Mouse (Mus musculus): ENCODE measurements around the gene Havcr2. TPM values are rescaled to one million over a fixed set of nuclear protein-coding genes. Genes with fewer than 3 reads are reported as not detected.
A peak's percentile ranks its signal among the peaks of the same experiment; 100 is the strongest.

Gene Havcr2
- polyA plus RNA-seq, 1 experiment, result 0.12 TPM

DNA sequence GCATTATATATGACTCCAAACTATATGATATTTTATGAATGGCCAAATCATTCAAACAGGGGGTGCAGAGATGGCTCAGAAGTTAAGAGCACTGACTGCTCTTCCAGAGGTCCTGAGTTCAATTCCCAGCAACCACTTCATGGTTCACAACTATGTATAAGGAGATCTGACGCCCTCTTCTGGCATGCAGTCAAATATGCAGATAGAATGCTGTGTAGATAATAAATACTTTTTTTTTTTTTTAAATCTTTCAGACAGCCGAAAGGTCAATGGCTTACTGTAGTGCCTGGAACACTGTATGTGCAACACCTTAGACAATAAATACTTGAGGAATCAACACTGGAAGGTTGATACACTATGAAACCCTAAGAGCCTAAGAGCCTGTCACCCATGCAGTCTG is 24.6 kb upstream of the Havcr2 start:
- Histone ChIP-seq H3K36me3 (ENCODE audit: control insufficient read depth, insufficient read depth, low read length) (no peaks in the 10 kb centered on the region), H3K27me3 (ENCODE audit: control insufficient read depth, insufficient read depth, low read length) (no peaks in the 10 kb centered on the region), H3K4me1 (ENCODE audit: control insufficient read depth, insufficient read depth, low read length) (no peaks in the 10 kb centered on the region), H3K4me3 (ENCODE audit: control insufficient read depth, low read depth, low read length) (no peak overlapping the region), H3K27ac (ENCODE audit: control insufficient read depth, insufficient read depth, low read depth, low read length) (no peak overlapping the region)
- TF ChIP-seq CTCF (IDR thresholded peaks at IDR 0.05; ENCODE audit: control insufficient read depth, insufficient read depth, insufficient replicate concordance, low read depth, low read length) (no peak), POLR2A (IDR thresholded peaks at IDR 0.05; ENCODE audit: control insufficient read depth, low read depth, low read length) (no peak)

DNA sequence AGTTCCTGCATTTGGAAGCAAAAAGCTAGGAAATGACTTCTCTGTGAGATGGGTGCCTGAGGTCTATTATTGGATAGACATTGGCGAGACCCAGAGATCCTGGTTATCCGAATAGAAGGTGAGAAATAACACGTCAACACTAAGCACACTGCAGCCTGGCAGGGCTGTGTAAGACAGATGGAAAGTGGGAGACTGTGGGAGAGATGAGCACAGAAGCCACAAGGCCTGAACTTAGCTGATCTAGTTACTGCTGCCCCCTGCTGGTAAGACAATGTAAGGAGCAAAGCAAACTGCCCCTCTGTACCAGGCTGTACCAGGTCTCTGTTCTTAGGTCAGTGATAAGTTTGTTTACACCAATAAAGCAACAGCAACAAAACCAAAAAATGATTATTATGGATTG is 23.6 kb upstream of the Havcr2 start:
- H3K27me3 ChIP-seq (ENCODE audit: control insufficient read depth, insufficient read depth, low read length), result no peaks in the 10 kb centered on the region
- H3K4me1 ChIP-seq (ENCODE audit: control insufficient read depth, insufficient read depth, low read length), result no peaks in the 10 kb centered on the region; the same call in 1 of the 2 replicates
- peak; percentile 55; the same call in 1 of the 2 replicates for TF ChIP-seq CTCF (IDR thresholded peaks at IDR 0.05; ENCODE audit: control insufficient read depth, insufficient read depth, insufficient replicate concordance, low read depth, low read length)
- no peak for TF ChIP-seq POLR2A (IDR thresholded peaks at IDR 0.05; ENCODE audit: control insufficient read depth, low read depth, low read length)
- H3K4me3 ChIP-seq (ENCODE audit: control insufficient read depth, low read depth, low read length), result no peak overlapping the region
- H3K27ac ChIP-seq (ENCODE audit: control insufficient read depth, insufficient read depth, low read depth, low read length), result no peak overlapping the region
- H3K36me3 ChIP-seq (ENCODE audit: control insufficient read depth, insufficient read depth, low read length), result no peaks in the 10 kb centered on the region

DNA sequence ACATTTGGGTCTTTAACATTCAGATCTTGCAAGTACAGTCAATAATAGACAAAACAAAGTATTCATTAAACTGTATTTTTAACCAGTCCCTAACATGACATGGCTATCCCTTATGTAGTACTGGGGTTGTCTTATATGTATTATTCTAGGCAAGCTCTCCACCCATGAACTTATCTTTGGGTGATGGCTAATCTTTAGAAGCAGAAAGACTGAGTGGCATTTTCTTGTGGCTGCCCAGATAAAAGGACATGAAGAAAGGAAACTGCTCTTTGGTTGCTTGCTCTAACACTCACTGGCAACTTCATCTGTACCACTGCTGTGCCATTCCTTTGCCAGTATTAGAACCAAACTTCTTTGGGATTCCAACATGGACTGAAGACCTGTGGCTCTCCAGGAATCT is 19.4 kb upstream of the Havcr2 start:
- H3K27ac ChIP-seq (ENCODE audit: control insufficient read depth, insufficient read depth, low read depth, low read length), result no peak overlapping the region
- TF ChIP-seq POLR2A (IDR thresholded peaks at IDR 0.05; ENCODE audit: control insufficient read depth, low read depth, low read length) (no peak), CTCF (IDR thresholded peaks at IDR 0.05; ENCODE audit: control insufficient read depth, insufficient read depth, insufficient replicate concordance, low read depth, low read length) (no peak)
- no peaks in the 10 kb centered on the region for H3K27me3 ChIP-seq (ENCODE audit: control insufficient read depth, insufficient read depth, low read length)
- peaks cover under 1% of the 10 kb centered on the region for H3K36me3 ChIP-seq (ENCODE audit: control insufficient read depth, insufficient read depth, low read length)
- H3K4me1 ChIP-seq (ENCODE audit: control insufficient read depth, insufficient read depth, low read length), result peaks cover 2% of the 10 kb centered on the region; the same call in 1 of the 2 replicates
- H3K4me3 ChIP-seq (ENCODE audit: control insufficient read depth, low read depth, low read length), result no peak overlapping the region

DNA sequence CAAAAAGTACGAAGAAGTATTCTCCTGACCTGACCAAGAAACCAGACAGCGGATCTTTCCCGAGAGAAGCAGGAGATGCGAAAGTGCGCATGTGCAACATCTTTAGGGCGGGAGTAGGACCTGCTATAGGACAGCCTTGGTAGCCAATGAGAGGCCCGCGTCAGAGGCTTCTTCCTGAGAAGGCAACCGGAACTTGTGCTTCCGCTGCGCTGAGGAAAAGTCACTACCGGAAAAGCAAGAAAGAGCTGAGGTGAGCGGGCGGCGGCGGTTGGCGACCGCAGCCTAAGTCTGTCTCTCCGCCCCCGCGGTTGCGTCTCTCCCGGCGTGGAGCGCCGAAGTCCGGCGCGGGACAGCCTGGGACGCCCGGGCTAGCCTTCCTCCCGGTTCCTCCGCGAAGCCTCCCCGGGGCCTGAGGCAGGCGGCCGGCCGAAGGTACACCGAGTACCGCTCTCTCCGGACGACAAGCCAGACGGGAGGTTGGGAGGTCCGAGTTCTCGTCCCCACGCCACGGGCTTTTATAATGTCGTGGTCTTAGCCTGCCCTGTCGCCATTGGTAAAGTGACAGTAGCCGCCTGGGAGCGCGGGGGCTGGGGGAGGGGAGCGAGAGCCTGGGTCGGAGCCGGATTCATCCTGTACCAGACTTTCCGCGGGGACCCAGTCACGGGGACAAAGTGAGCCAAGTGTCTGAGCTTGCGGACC is 17.8 kb upstream of the Havcr2 start, which contains the start of gene Med7:
TSS of gene Med7 (plus strand) at position 166 of the 699 bp plus-strand sequence.
- TF ChIP-seq CTCF (IDR thresholded peaks at IDR 0.05; ENCODE audit: control insufficient read depth, insufficient read depth, insufficient replicate concordance, low read depth, low read length) (no peak), POLR2A (IDR thresholded peaks at IDR 0.05; ENCODE audit: control insufficient read depth, low read depth, low read length) (peak; percentile 84; the same call in 1 of the 2 replicates)
- Histone ChIP-seq H3K27ac (ENCODE audit: control insufficient read depth, insufficient read depth, low read depth, low read length) (peak within 1 kb of the TSS; percentile 91), H3K27me3 (ENCODE audit: control insufficient read depth, insufficient read depth, low read length) (no peaks in the 10 kb centered on the region), H3K36me3 (ENCODE audit: control insufficient read depth, insufficient read depth, low read length) (peaks cover 4% of the 10 kb centered on the region), H3K4me1 (ENCODE audit: control insufficient read depth, insufficient read depth, low read length) (peaks cover 2% of the 10 kb centered on the region; the same call in 1 of the 2 replicates), H3K4me3 (ENCODE audit: control insufficient read depth, low read depth, low read length) (peak within 1 kb of the TSS; percentile 99)

DNA sequence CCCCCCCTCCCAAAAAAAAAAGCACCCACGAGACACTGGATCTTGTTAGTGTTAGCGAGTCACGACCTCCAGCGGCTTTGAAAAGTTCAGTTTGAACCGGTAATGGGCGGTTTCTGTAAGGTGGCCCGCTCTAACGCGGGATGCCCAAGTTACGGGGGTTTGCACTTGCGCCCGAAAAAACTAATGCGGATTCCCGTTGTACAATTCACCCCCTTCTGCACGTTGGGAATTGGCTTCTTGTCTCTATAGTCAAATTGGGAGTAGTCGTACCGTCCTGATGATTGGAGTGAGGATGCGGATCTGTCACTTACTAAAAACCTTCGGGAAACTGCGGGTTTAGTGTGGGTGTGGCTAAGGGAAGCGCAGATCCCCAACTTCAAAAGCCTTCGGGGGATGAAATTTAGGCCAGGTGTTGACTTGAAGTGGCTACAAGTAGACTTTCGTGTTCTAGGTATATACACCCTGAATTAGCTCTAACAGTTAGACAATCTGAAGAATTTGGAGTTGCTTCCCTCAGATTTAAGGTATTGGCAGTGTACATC is 17.2 kb upstream of the Havcr2 start:
- H3K36me3 ChIP-seq (ENCODE audit: control insufficient read depth, insufficient read depth, low read length), result peaks cover 4% of the 10 kb centered on the region
- H3K27ac ChIP-seq (ENCODE audit: control insufficient read depth, insufficient read depth, low read depth, low read length), result peak overlapping the region; percentile 91
- peak overlapping the region; percentile 99 for H3K4me3 ChIP-seq (ENCODE audit: control insufficient read depth, low read depth, low read length)
- TF ChIP-seq CTCF (IDR thresholded peaks at IDR 0.05; ENCODE audit: control insufficient read depth, insufficient read depth, insufficient replicate concordance, low read depth, low read length), result no peak
- no peak for TF ChIP-seq POLR2A (IDR thresholded peaks at IDR 0.05; ENCODE audit: control insufficient read depth, low read depth, low read length)
- no peaks in the 10 kb centered on the region for H3K27me3 ChIP-seq (ENCODE audit: control insufficient read depth, insufficient read depth, low read length)
- peaks cover 2% of the 10 kb centered on the region; the same call in 1 of the 2 replicates for H3K4me1 ChIP-seq (ENCODE audit: control insufficient read depth, insufficient read depth, low read length)

DNA sequence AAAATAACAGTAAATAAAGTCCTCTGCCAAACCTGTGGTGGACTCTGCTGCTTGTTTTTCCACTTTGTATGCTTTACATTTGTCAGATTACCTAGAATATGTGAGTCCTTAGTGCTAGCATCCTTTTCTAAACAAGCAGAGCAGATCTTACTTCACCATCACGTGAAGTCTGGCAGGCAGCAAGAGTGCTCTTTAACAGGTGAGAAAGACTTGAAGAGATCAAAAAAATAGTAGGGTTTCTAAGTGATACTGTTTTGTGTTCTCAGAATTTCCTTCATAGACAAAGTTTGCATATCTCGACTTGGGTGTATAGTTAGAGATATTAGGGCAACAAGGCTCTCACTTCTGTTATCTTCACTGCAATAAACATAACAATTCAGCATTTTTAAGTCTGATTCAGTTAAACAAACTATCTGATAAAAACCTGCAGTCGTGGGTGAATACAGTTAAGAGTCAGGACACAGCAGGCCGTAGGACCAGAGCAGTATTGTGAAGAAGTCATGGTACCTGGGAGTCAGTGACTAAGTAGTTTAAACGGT is 15.7 kb upstream of the Havcr2 start:
- Histone ChIP-seq H3K27me3 (ENCODE audit: control insufficient read depth, insufficient read depth, low read length) (no peaks in the 10 kb centered on the region), H3K36me3 (ENCODE audit: control insufficient read depth, insufficient read depth, low read length) (peaks cover 4% of the 10 kb centered on the region)
- no peak for TF ChIP-seq POLR2A (IDR thresholded peaks at IDR 0.05; ENCODE audit: control insufficient read depth, low read depth, low read length)
- no peak for TF ChIP-seq CTCF (IDR thresholded peaks at IDR 0.05; ENCODE audit: control insufficient read depth, insufficient read depth, insufficient replicate concordance, low read depth, low read length)

DNA sequence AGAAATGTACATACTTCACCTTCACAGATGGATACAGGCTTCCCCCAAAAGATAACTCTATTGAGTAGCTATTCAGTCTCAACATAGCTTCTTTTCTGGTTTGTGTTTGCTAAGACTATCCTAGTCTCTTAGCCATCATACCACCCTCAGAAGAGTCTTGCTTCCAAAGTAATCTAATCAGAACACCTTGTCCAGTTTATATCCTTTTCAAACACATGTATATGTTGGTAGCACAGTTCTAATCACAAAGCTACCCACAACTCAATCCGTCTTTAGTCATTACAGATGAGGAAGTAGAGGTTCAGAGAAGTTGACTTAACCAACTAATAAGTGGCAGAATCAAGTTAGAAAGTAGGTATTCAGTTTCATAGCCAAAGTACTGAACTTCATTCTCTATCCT is 13.0 kb upstream of the Havcr2 start:
- no peak overlapping the region for H3K27ac ChIP-seq (ENCODE audit: control insufficient read depth, insufficient read depth, low read depth, low read length)
- H3K4me1 ChIP-seq (ENCODE audit: control insufficient read depth, insufficient read depth, low read length), result 0 out of 2 replicates have a peak, but pooled peaks cover 2% of the 10 kb centered on the region
- no peaks in the 10 kb centered on the region for H3K27me3 ChIP-seq (ENCODE audit: control insufficient read depth, insufficient read depth, low read length)
- no peak for TF ChIP-seq CTCF (IDR thresholded peaks at IDR 0.05; ENCODE audit: control insufficient read depth, insufficient read depth, insufficient replicate concordance, low read depth, low read length)
- TF ChIP-seq POLR2A (IDR thresholded peaks at IDR 0.05; ENCODE audit: control insufficient read depth, low read depth, low read length), result no peak
- peaks cover 4% of the 10 kb centered on the region for H3K36me3 ChIP-seq (ENCODE audit: control insufficient read depth, insufficient read depth, low read length)
- H3K4me3 ChIP-seq (ENCODE audit: control insufficient read depth, low read depth, low read length), result no peak overlapping the region

More for the DNA sequence above, 15.7 kb upstream of the Havcr2 start:
- Histone ChIP-seq H3K27ac (ENCODE audit: control insufficient read depth, insufficient read depth, low read depth, low read length) (no peak overlapping the region), H3K4me1 (ENCODE audit: control insufficient read depth, insufficient read depth, low read length) (peaks cover 2% of the 10 kb centered on the region; the same call in 1 of the 2 replicates), H3K4me3 (ENCODE audit: control insufficient read depth, low read depth, low read length) (no peak overlapping the region)

Measured in testis, adult 2 months (tissue).